Mouse (Mus musculus) heart, adult 11 months (tissue): ENCODE measurements around the gene Rab8b.

Source experiments
- DNase-seq: peaks from one replicate; pipeline ENCODE4 v3.0.0; 2022

Gene Rab8b

GRCm38 (mm10) chr9:66886818-66887217 lies 32.7 kb downstream of the Rab8b start:
- DNase-seq, result peak; percentile 97

GRCm38 (mm10) chr9:66886366-66886765 lies 33.1 kb downstream of the Rab8b start:
- peak; percentile 83 for DNase-seq

GRCm38 (mm10) chr9:66884609-66885008 lies 34.9 kb downstream of the Rab8b start:
- DNase-seq, result peak; percentile 55

GRCm38 (mm10) chr9:66883500-66883899 lies 36.0 kb downstream of the Rab8b start:
- DNase-seq, result peak; percentile 75

GRCm38 (mm10) chr9:66882406-66882821 lies 37.1 kb downstream of the Rab8b start:
- peak; percentile 91 for DNase-seq

GRCm38 (mm10) chr9:66881858-66882257 lies 37.6 kb downstream of the Rab8b start:
- DNase-seq, result peak; percentile 79

- DNase-seq, result peak; percentile 66
Measured at GRCm38 (mm10) chr9:66880752-66881151, 38.7 kb downstream of the Rab8b start.

DNA sequence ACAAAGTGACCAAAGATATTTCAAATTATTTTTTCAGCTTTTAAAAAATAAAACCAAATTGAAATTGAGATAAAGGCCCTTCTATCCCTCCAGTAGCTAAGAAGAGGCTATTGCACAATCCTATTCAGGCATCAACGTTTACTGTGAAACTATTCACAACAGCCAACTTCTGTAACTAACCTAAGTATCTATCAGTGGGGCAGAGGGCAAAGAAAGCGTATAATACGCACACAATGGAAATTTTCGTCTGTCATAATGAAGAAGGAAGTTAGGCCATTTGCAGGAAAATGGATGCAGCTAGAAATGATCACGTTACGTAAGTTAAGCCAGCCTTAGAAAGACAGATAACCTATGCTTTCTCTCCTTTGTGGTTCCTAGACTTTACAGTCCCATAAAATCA lies 40.0 kb downstream of the Rab8b start:
- DNase-seq, result peak; percentile 22

DNA sequence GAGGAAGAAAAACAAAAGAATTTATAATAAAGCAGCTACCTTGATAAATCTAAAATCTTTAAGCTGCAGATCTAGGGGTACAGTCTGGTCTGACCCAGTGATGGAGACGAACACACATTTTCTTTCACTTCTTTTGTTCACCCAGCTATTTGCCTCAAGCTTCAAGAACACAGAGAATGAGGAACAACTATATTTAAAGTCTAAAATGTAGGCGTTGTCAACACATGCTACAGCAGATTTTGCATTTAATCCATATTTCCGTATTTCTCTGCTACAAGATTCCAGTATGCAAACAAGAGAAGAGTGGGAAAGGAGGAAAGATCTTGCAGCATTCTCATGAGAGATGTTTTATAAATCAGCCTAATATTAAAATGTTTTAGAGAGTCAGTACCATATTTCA lies 40.6 kb downstream of the Rab8b start:
- no peak for DNase-seq

DNA sequence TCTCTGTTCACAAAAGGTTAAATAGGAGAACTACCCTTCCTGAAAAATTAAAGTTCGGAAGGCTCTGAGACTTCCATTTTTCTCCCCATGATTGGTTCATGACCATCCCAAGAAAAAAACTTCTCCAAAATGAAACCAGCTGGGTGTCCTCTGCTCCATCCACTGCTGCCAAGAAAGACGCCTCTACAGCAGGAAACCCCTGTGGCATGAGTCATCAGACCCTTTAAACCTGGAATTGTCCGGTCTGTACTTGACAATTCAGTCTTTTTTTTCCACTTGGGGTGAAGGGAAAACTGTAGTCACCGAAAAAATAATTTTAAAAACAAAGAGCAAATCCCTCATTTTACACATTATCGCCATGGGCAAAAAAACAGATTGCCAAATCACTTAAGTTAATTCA lies 42.9 kb downstream of the Rab8b start:
- DNase-seq, result peak; percentile 98

DNA sequence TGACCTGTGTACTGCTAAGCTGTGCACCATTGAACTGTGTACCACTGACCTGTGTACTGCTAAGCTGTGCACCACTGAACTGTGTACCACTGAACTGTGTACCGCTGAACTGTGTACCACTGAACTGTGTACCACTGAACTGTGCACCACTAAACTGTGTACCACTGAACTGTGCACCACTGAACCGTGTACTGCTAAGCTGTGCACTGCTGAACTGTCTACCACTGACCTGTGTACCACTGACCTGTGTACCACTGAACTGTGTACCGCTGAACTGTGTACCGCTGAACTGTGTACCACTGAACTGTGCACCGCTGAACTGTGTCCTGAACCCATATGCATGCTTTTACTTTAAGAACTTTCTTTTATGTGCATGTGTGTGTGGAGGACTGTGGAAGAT lies 45.2 kb downstream of the Rab8b start:
- DNase-seq, result peak; percentile 70

DNA sequence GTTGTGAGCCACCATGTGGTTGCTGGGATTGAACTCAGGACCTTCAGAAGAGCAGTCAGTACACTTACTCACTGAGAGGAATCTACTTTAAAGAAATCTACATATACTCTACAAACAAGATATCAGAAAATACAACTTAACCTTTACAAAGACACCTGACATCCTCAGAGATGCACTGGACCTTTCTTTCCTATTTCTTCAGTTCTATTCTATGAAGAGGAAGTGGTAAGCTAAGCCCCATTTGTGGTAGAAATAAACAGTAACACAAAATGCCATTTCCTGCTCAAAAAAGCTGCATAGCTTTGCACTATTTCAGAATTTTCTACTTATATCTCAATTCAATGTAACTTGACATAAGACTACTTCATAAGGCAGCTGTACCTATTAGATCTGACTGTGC lies 46.0 kb downstream of the Rab8b start:
- no peak for DNase-seq

DNA sequence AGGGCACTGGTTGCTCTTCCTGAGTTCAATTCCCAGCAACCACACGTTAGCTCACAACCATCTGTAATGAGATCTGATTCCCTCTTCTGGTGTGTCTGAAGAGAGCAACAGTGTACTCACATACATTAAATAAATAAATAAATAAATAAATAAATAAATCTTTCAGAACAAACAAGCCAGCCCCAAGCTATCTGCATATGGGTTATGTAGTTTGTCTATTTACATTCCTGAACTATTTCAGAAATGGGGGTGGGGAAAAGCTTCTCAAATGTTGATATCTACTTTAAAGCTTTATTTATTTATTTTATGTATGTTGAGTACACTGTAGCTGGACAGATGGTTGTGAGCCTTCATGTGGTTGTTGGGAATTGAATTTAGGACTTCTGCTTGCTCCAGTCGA lies 46.5 kb downstream of the Rab8b start:
- DNase-seq, result peak; percentile 46

GRCm38 (mm10) chr9:66872015-66872727 lies 47.3 kb downstream of the Rab8b start:
- DNase-seq, result peak; percentile 98

- peak; percentile 70 for DNase-seq
Measured at GRCm38 (mm10) chr9:66864708-66865107, 54.8 kb downstream of the Rab8b start.

- DNase-seq, result peak; percentile 94
Measured at GRCm38 (mm10) chr9:66863456-66863855, 56.0 kb downstream of the Rab8b start.

- DNase-seq, result peak; percentile 8
Measured at GRCm38 (mm10) chr9:66862202-66862601, 57.3 kb downstream of the Rab8b start.

GRCm38 (mm10) chr9:66861104-66861767 lies 58.3 kb downstream of the Rab8b start:
- DNase-seq, result peak; percentile 74

- DNase-seq, result peak; percentile 68
Measured at GRCm38 (mm10) chr9:66859523-66859922, 60.0 kb downstream of the Rab8b start.

- peak; percentile 89 for DNase-seq
Measured at GRCm38 (mm10) chr9:66855865-66856264, 63.6 kb downstream of the Rab8b start.

DNA sequence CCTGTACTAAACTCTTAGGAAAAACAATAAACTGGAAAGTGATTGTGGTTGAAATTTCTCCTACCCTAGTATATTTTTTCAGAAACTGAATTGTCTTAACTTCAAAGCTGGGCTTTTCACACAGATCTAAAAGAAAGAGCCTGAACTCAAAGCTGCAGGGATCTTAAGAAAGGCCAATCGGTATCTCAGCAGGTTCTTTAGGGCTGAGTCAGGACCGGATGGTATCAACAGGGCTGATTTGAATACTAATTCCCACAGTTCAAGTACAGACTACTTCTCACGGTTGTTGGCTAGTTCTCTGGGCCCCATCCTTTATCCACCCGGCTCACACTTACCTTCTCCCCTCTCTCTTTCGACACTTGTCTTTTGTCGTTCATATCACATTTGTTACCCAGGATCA lies 66.9 kb downstream of the Rab8b start:
- DNase-seq, result peak; percentile 55

GRCm38 (mm10) chr9:66850966-66851365 lies 68.5 kb downstream of the Rab8b start:
- peak; percentile 62 for DNase-seq

- peak; percentile 18 for DNase-seq
Measured at GRCm38 (mm10) chr9:66846822-66847221, 72.7 kb downstream of the Rab8b start.

GRCm38 (mm10) chr9:66835097-66835480 lies 84.4 kb downstream of the Rab8b start:
- DNase-seq, result no peak
